In genomic region chr5:116026561-116026960, GRCm38 (mm10) we compare ENCODE assay signal across 18 mouse cellular contexts. TPM values are rescaled to one million over a fixed set of nuclear protein-coding genes. Genes with fewer than 3 reads are reported as not detected.
DNase-seq lines count a peak whose midpoint lies in the region; ATAC-seq and TF ChIP-seq lines count a peak whose summit lies in the region.
"Had no signal": no experiment of that assay in that cellular context is flagged by ENCODE, and none has a peak within 500 bp of the region (broad histone marks: within the 10 kb centered on the region; RNA-seq: fewer than 3 reads in every experiment).

No protein-coding gene starts in this region.

- H3K36me3 ChIP-seq in heart, embryonic 13.5 days: peaks cover 11% of the 10 kb centered on the region
- H3K36me3 ChIP-seq in MEL (ENCODE audit: control insufficient read depth in 1 of 2, insufficient read depth in 2 of 2, low read length in 2 of 2): peaks cover 0 to 36% of the 10 kb centered on the region in 2 experiments; a peak in 2 of 4 replicates
- H3K36me3 ChIP-seq in erythroblast, embryonic 14.5 days (ENCODE audit: control insufficient read depth): peaks cover 21% of the 10 kb centered on the region
- H3K36me3 ChIP-seq: intestine, embryonic 15.5 days had no signal

- 49% methylated on average over 14 of the region's 14 CpGs for WGBS in heart, embryonic 13.5 days

- peak overlapping the region; percentile 48 for H3K4me2 ChIP-seq in heart, embryonic 13.5 days
- H3K4me2 ChIP-seq: intestine, embryonic 15.5 days; limb, embryonic 15.5 days had no signal

- TF ChIP-seq EP300 in MEL (IDR thresholded peaks at IDR 0.05; ENCODE audit: low read depth in 1 of 2, low read length in 2 of 2): peak; percentile 93 to 98

- TF ChIP-seq POLR2A in MEL (IDR thresholded peaks at IDR 0.05; ENCODE audit: control insufficient read depth in 1 of 2, insufficient read depth in 1 of 2, low read depth in 1 of 2, low read length in 2 of 2, poor library complexity in 1 of 2): peak in 1 of 2 experiments; percentile 23; a peak in 1 of 4 replicates

- no peaks in the 10 kb centered on the region for H3K9me3 ChIP-seq in heart, embryonic 13.5 days
- H3K9me3 ChIP-seq in MEL (replicated peaks; ENCODE audit: insufficient read depth, low read length): no peaks in the 10 kb centered on the region
- no peaks in the 10 kb centered on the region for H3K9me3 ChIP-seq in erythroblast, embryonic 14.5 days (ENCODE audit: control insufficient read depth, low read length)
- H3K9me3 ChIP-seq: intestine, embryonic 15.5 days; limb, embryonic 15.5 days had no signal

- peak overlapping the region; percentile 57 for H3K27ac ChIP-seq in heart, embryonic 13.5 days (replicated peaks)
- H3K27ac ChIP-seq in MEL (ENCODE audit: control insufficient read depth, low read depth, low read length): peak overlapping the region; percentile 95
- H3K27ac ChIP-seq: intestine, embryonic 15.5 days; limb, embryonic 15.5 days had no signal

- peaks cover 46% of the 10 kb centered on the region for H3K4me1 ChIP-seq in heart, embryonic 13.5 days
- peaks cover 23 to 43% of the 10 kb centered on the region in 2 experiments for H3K4me1 ChIP-seq in MEL (ENCODE audit: control insufficient read depth in 1 of 2, insufficient read depth in 2 of 2, low read length in 2 of 2)
- peaks cover 86% of the 10 kb centered on the region for H3K4me1 ChIP-seq in erythroblast, embryonic 14.5 days (ENCODE audit: control insufficient read depth)

- DNase-seq in heart, postnatal 4 days: no peak
- DNase-seq in MEL (ENCODE audit: low read depth, low spot score): peak; percentile 94
- no peak for DNase-seq in frontal cortex, postnatal 25 days (ENCODE audit: low spot score in 2 of 2)
- DNase-seq in urinary bladder, adult 2 months (ENCODE audit: low spot score): no peak
- DNase-seq in cerebellum, postnatal 14 days: no peak
- DNase-seq: cerebellum, postnatal 10 days; forebrain, postnatal 0 days; gastrocnemius, postnatal 25 days; kidney, postnatal 4 days had no signal

- H3K27me3 ChIP-seq in heart, embryonic 13.5 days (replicated peaks): peaks cover 7% of the 10 kb centered on the region
- no peaks in the 10 kb centered on the region for H3K27me3 ChIP-seq in MEL (ENCODE audit: control insufficient read depth in 1 of 2, insufficient read depth in 2 of 2, low read length in 2 of 2)
- no peaks in the 10 kb centered on the region for H3K27me3 ChIP-seq in erythroblast, embryonic 14.5 days (ENCODE audit: control insufficient read depth)
- H3K27me3 ChIP-seq: limb, embryonic 15.5 days had no signal

- no peak overlapping the region for H3K4me3 ChIP-seq in heart, embryonic 13.5 days
- peak overlapping the region; percentile 14 to 30; a peak in 3 of 4 replicates for H3K4me3 ChIP-seq in MEL (ENCODE audit: control insufficient read depth in 1 of 2, insufficient read depth in 1 of 2, low read depth in 2 of 2, low read length in 2 of 2)
- peak overlapping the region; percentile 61 for H3K4me3 ChIP-seq in erythroblast, embryonic 14.5 days (replicated peaks)
- H3K4me3 ChIP-seq: intestine, embryonic 15.5 days; limb, embryonic 15.5 days; myocyte had no signal

- peak; percentile 23; the same call in 1 of the 2 replicates for ATAC-seq in heart, embryonic 13.5 days (ENCODE audit: extremely low read depth, insufficient number of reproducible peaks, low FRiP score, low TSS enrichment)
- ATAC-seq in megakaryocyte-erythroid progenitor cell, adult 5-6 weeks (replicated peaks; ENCODE audit: low FRiP score, low TSS enrichment, poor library complexity, severe bottlenecking): peak; percentile 53
- ATAC-seq: forebrain, postnatal 0 days; intestine, embryonic 15.5 days had no signal

- no peak for TF ChIP-seq RAD21 in MEL (IDR thresholded peaks at IDR 0.05; ENCODE audit: low read depth, low read length)

- H3K79me2 ChIP-seq in MEL (ENCODE audit: control insufficient read depth, insufficient read depth, low read length, poor library complexity): peaks cover 25% of the 10 kb centered on the region

- no peak overlapping the region for H3K9ac ChIP-seq in heart, embryonic 13.5 days
- H3K9ac ChIP-seq in MEL (ENCODE audit: control insufficient read depth, low read depth, low read length, poor library complexity, severe bottlenecking): peak overlapping the region; percentile 38
- H3K9ac ChIP-seq: forebrain, postnatal 0 days; intestine, embryonic 15.5 days; limb, embryonic 15.5 days had no signal

- no peak for TF ChIP-seq CTCF in MEL (IDR thresholded peaks at IDR 0.05 in 2 of 3, conservative IDR thresholded peaks at IDR 0.05 in 1 of 3; ENCODE audit: control insufficient read depth in 1 of 3, insufficient read depth in 1 of 3, low read depth in 2 of 3, low read length in 3 of 3, poor library complexity in 1 of 3, severe bottlenecking in 1 of 3)

TF ChIP-seq in MEL, 35 proteins besides CTCF, POLR2A, EP300 and RAD21 (continues in another document):
- TF ChIP-seq GATA1 (IDR thresholded peaks at IDR 0.05; ENCODE audit: low read depth, low read length): peak; percentile 98
- TF ChIP-seq TBP (IDR thresholded peaks at IDR 0.05; ENCODE audit: low read depth, low read length): peak; percentile 57; the same call in 1 of the 2 replicates
- TF ChIP-seq JUND (IDR thresholded peaks at IDR 0.05; ENCODE audit: low read depth, low read length): no peak
- no peak; the same call in 1 of the 2 replicates for TF ChIP-seq NELFE (IDR thresholded peaks at IDR 0.05; ENCODE audit: low read depth, low read length)
- TF ChIP-seq SIN3A (IDR thresholded peaks at IDR 0.05; ENCODE audit: low read length): peak; percentile 92
- TF ChIP-seq UBTF (IDR thresholded peaks at IDR 0.05; ENCODE audit: borderline replicate concordance, insufficient read depth, low read depth, low read length): no peak
- no peak for TF ChIP-seq ZKSCAN1 (IDR thresholded peaks at IDR 0.05; ENCODE audit: low read depth, low read length)
- no peak for TF ChIP-seq ZC3H11A (IDR thresholded peaks at IDR 0.05; ENCODE audit: low read depth, low read length)
- no peak for TF ChIP-seq E2F4 (IDR thresholded peaks at IDR 0.05; ENCODE audit: borderline replicate concordance, low read depth, low read length)
- peak; percentile 60 for TF ChIP-seq USF1 (IDR thresholded peaks at IDR 0.05; ENCODE audit: low read depth, low read length)
- TF ChIP-seq ZMIZ1 (IDR thresholded peaks at IDR 0.05; ENCODE audit: low read depth, low read length): no peak
- peak; percentile 98 for TF ChIP-seq BHLHE40 (IDR thresholded peaks at IDR 0.05; ENCODE audit: borderline replicate concordance, low read depth, low read length)
- peak; percentile 97 for TF ChIP-seq MYC (IDR thresholded peaks at IDR 0.05; ENCODE audit: low read depth, low read length)
- TF ChIP-seq CHD1 (IDR thresholded peaks at IDR 0.05; ENCODE audit: low read depth, low read length): no peak
- peak; percentile 99 for TF ChIP-seq TCF12 (IDR thresholded peaks at IDR 0.05; ENCODE audit: low read depth, low read length)
- no peak for TF ChIP-seq NRF1 (IDR thresholded peaks at IDR 0.05; ENCODE audit: insufficient read depth, low read depth, low read length, poor library complexity, severe bottlenecking)
- peak; percentile 99 for TF ChIP-seq TAL1 (IDR thresholded peaks at IDR 0.05; ENCODE audit: low read length)
- TF ChIP-seq POLR2AphosphoS5 (IDR thresholded peaks at IDR 0.05; ENCODE audit: borderline replicate concordance, low read depth, low read length): no peak
- no peak for TF ChIP-seq GABPA (IDR thresholded peaks at IDR 0.05; ENCODE audit: low read depth, low read length)
- no peak for TF ChIP-seq SMC3 (IDR thresholded peaks at IDR 0.05; ENCODE audit: low read depth, low read length)
- no peak for TF ChIP-seq ZNF384 (IDR thresholded peaks at IDR 0.05; ENCODE audit: low read depth, low read length)
- TF ChIP-seq USF2 (IDR thresholded peaks at IDR 0.05; ENCODE audit: borderline replicate concordance in 1 of 2, insufficient read depth in 1 of 2, low read depth in 1 of 2, low read length in 2 of 2): no peak
- TF ChIP-seq HCFC1 (IDR thresholded peaks at IDR 0.05; ENCODE audit: low read depth, low read length): no peak
- TF ChIP-seq MAZ (IDR thresholded peaks at IDR 0.05; ENCODE audit: low read depth, low read length): no peak
- 0 out of 2 replicates have a peak, but pooled peaks have one; percentile 49 for TF ChIP-seq MYB (IDR thresholded peaks at IDR 0.05; ENCODE audit: low read depth, low read length)
- peak; percentile 94 for TF ChIP-seq MXI1 (IDR thresholded peaks at IDR 0.05; ENCODE audit: low read depth, low read length)
- TF ChIP-seq CHD2 (IDR thresholded peaks at IDR 0.05; ENCODE audit: low read length): no peak
- no peak; the same call in 1 of the 2 replicates for TF ChIP-seq MAFK (IDR thresholded peaks at IDR 0.05; ENCODE audit: borderline replicate concordance, low read depth, low read length)
- TF ChIP-seq MAX (IDR thresholded peaks at IDR 0.05; ENCODE audit: low read length): peak; percentile 93
- no peak for TF ChIP-seq ELF1 (IDR thresholded peaks at IDR 0.05; ENCODE audit: low read depth, low read length)
- TF ChIP-seq POLR2AphosphoS2 (IDR thresholded peaks at IDR 0.05; ENCODE audit: low read length): no peak

RNA-seq across cellular contexts. Expression of gene Prkab1, which starts 2.3 kb away (rescaled TPM):
- 43.1 and 43.9 TPM in 2 replicates for polyA plus RNA-seq in heart, embryonic 13.5 days (2015; fragmentation: Nextera tagmentation; extraction: Ambion mirVana)
- 10 to 100 TPM; 67.9 to 72.7 TPM for total RNA-seq in heart, postnatal 4 days (2021)
- total RNA-seq in MEL (2012; rRNA removed): 80.4 and 109 TPM in 2 replicates
- 100 to 1,000 TPM in 1 of 2 experiments, not detected in 1; 175 TPM for polyA plus RNA-seq in MEL (2012; ENCODE audit: insufficient read depth in 1 of 2, insufficient read length in 2 of 2, low read depth in 1 of 2, low replicate concordance in 2 of 2, missing spikeins in 1 of 2)
- 46.1 and 68.5 TPM in 2 replicates for polyA plus RNA-seq in erythroblast, embryonic 14.5 days (2012)
- 123 and 161 TPM in 2 replicates for total RNA-seq in megakaryocyte-erythroid progenitor cell, adult 5-6 weeks (2014; fragmentation: Nextera tagmentation)
- total RNA-seq in megakaryocyte-erythroid progenitor cell, adult 5-6 weeks (2017): 46.7 and 71.5 TPM in 2 replicates
- 104 and 109 TPM in 2 replicates for polyA plus RNA-seq in urinary bladder, adult 2 months (2012; rRNA removed)

RNA-seq across cellular contexts. Expression of gene Tmem233, which starts 56.5 kb away (rescaled TPM):
- polyA plus RNA-seq in heart, embryonic 13.5 days (2015; fragmentation: Nextera tagmentation; extraction: Ambion mirVana): 0.05 TPM in 1 of 2 replicates, not detected in the other
- total RNA-seq in heart, postnatal 4 days (2021): not detected
- total RNA-seq in MEL (2012; rRNA removed): 5.4 and 6.0 TPM in 2 replicates
- not detected for polyA plus RNA-seq in MEL (2012; ENCODE audit: insufficient read depth in 1 of 2, insufficient read length in 2 of 2, low read depth in 1 of 2, low replicate concordance in 2 of 2, missing spikeins in 1 of 2)
- polyA plus RNA-seq in erythroblast, embryonic 14.5 days (2012): not detected in 2 replicates
- total RNA-seq in megakaryocyte-erythroid progenitor cell, adult 5-6 weeks (2014; fragmentation: Nextera tagmentation): not detected in 2 replicates
- not detected in 2 replicates for total RNA-seq in megakaryocyte-erythroid progenitor cell, adult 5-6 weeks (2017)
- polyA plus RNA-seq in urinary bladder, adult 2 months (2012; rRNA removed): 0.08 and 0.09 TPM in 2 replicates
- total RNA-seq: forebrain, postnatal 0 days; hematopoietic stem cell, adult 5-6 weeks; left cerebral cortex, adult 18-20 months had no signal
- polyA plus RNA-seq: C2C12; forebrain, postnatal 0 days; intestine, embryonic 15.5 days had no signal
